Mouse (Mus musculus) lung, postnatal 0 days (tissue): Measurements from ENCODE around the gene Birc2. TPM values are rescaled to one million over a fixed set of nuclear protein-coding genes. Genes with fewer than 3 reads are reported as not detected.
A peak's percentile ranks its signal among the peaks of the same experiment; 100 is the strongest.

ENCODE experiments used
- ATAC-seq: fragments of 200-750 bp; cut with Nextera tagmentation; 2 replicates; pipeline ENCODE4 v1.8.0; 2017; ENCODE audit warnings: moderate library complexity
- DNase-seq: peaks from one replicate; pipeline ENCODE4 v3.0.0-alpha.2; 2016; ENCODE audit warnings: low spot score
- H3K27ac ChIP-seq: fragments of 300-500 bp; sonication (generic); 2 replicates; pipeline ENCODE4 v1.5.1; 2014; ENCODE audit warnings: antibody characterized with exemption, mild to moderate bottlenecking, low read length, mixed read lengths
- H3K27me3 ChIP-seq: fragments of 300-500 bp; sonication (generic); replicated peaks from 2 replicates; pipeline ENCODE4 v1.6.1; 2014; ENCODE audit warnings: low read length, mixed read lengths; ENCODE audit not compliant: insufficient read depth
- H3K36me3 ChIP-seq: fragments of 300-500 bp; sonication (generic); 2 replicates; pipeline ENCODE4 v1.6.1; 2014; ENCODE audit warnings: low read length, mixed read lengths; ENCODE audit not compliant: insufficient read depth
- H3K4me1 ChIP-seq: fragments of 300-500 bp; sonication (generic); 2 replicates; pipeline ENCODE4 v1.6.1; 2014; ENCODE audit warnings: antibody characterized with exemption, low read depth, low read length, mixed read lengths; ENCODE audit not compliant: insufficient read depth
- H3K4me2 ChIP-seq: fragments of 300-500 bp; sonication (generic); replicated peaks from 2 replicates; pipeline ENCODE4 v1.6.1; 2014; ENCODE audit warnings: low read depth, mild to moderate bottlenecking, low read length, moderate library complexity, mixed read lengths
- H3K4me3 ChIP-seq: fragments of 300-500 bp; sonication (generic); 2 replicates; pipeline ENCODE4 v1.5.1; 2014; ENCODE audit warnings: low read depth, low read length
- H3K9ac ChIP-seq: fragments of 300-500 bp; sonication (generic); replicated peaks from 2 replicates; pipeline ENCODE4 v1.6.1; 2014; ENCODE audit warnings: low read depth, mild to moderate bottlenecking
- H3K9me3 ChIP-seq: fragments of 300-500 bp; sonication (generic); 2 replicates; pipeline ENCODE4 v1.6.1; 2016; ENCODE audit warnings: low read length, mixed read lengths
- CTCF ChIP-seq: IDR thresholded peaks from 2 replicates; pipeline ENCODE4 v1.5.1; 2016; ENCODE audit warnings: antibody characterized with exemption, mild to moderate bottlenecking
- EP300 ChIP-seq: IDR thresholded peaks from 2 replicates; pipeline ENCODE4 v1.6.1; 2016; ENCODE audit warnings: antibody characterized with exemption, mild to moderate bottlenecking, control low read depth
- WGBS: fragments of 180-500 bp; shearing (Covaris S2); extraction: QIAGEN DNeasy Blood & Tissue Kit; methylation state at CpG from one replicate; pipeline ENCODE4 v1.1.7; 2014; 5-methylcytosine and 5-hydroxymethylcytosine counted together
- polyA plus RNA-seq: library from polyadenylated mRNA; unstranded; fragments of >200 nt; fragmentation: Nextera tagmentation; extraction: Ambion mirVana; gene quantifications from 2 replicates; pipeline ENCODE4 v1.2.1, GENCODE M21; 2015

The Birc2 gene
- polyA plus RNA-seq, 1 experiment from 2014 or later = 23.6 TPM

GRCm38 (mm10) chr9:7784615-7785012, 52.2 kb downstream of the Birc2 start:
- no peak overlapping the region for H3K4me2 ChIP-seq
- no peaks in the 10 kb centered on the region for H3K9me3 ChIP-seq
- ATAC-seq (no peak), DNase-seq (peak; percentile 11)
- 28% methylated on average over 1 of the region's 1 CpGs for WGBS
- H3K27ac ChIP-seq = no peak overlapping the region
- H3K27me3 ChIP-seq = no peaks in the 10 kb centered on the region
- no peak for TF ChIP-seq CTCF
- no peak for TF ChIP-seq EP300
- H3K36me3 ChIP-seq = no peaks in the 10 kb centered on the region
- H3K9ac ChIP-seq = no peak overlapping the region
- no peaks in the 10 kb centered on the region for H3K4me1 ChIP-seq
- no peak overlapping the region for H3K4me3 ChIP-seq

GRCm38 (mm10) chr9:7783823-7784614, 52.8 kb downstream of the Birc2 start:
- Histone ChIP-seq H3K4me2 (no peak overlapping the region), H3K27me3 (no peaks in the 10 kb centered on the region), H3K9ac (no peak overlapping the region), H3K4me3 (no peak overlapping the region), H3K36me3 (0 out of 2 replicates have a peak, but pooled peaks cover 2% of the 10 kb centered on the region), H3K4me1 (no peaks in the 10 kb centered on the region), H3K27ac (no peak overlapping the region), H3K9me3 (no peaks in the 10 kb centered on the region)
- no peak for TF ChIP-seq CTCF
- no peak for TF ChIP-seq EP300
- DNase-seq (no peak), ATAC-seq (no peak)
- WGBS = 87% methylated on average over 15 of the region's 15 CpGs

GRCm38 (mm10) chr9:7780250-7781150, 56.4 kb downstream of the Birc2 start:
- WGBS = 86% methylated on average over 8 of the region's 8 CpGs
- peak; percentile 33; the same call in 1 of the 2 replicates for ATAC-seq

GRCm38 (mm10) chr9:7779786-7780185, 57.1 kb downstream of the Birc2 start:
- no peaks in the 10 kb centered on the region for H3K9me3 ChIP-seq
- 88% methylated on average over 4 of the region's 4 CpGs for WGBS
- ATAC-seq (no peak), DNase-seq (no peak)
- no peak overlapping the region for H3K4me2 ChIP-seq
- no peak overlapping the region for H3K9ac ChIP-seq
- H3K4me3 ChIP-seq = no peak overlapping the region
- 0 out of 2 replicates have a peak, but pooled peaks cover 5% of the 10 kb centered on the region for H3K36me3 ChIP-seq
- no peak for TF ChIP-seq EP300
- no peak for TF ChIP-seq CTCF
- H3K27me3 ChIP-seq = no peaks in the 10 kb centered on the region
- H3K27ac ChIP-seq = no peak overlapping the region
- H3K4me1 ChIP-seq = no peaks in the 10 kb centered on the region

More at GRCm38 (mm10) chr9:7780250-7781150, 56.4 kb downstream of the Birc2 start:
- H3K4me3 ChIP-seq = no peak overlapping the region
- no peak overlapping the region for H3K4me2 ChIP-seq
- no peaks in the 10 kb centered on the region for H3K4me1 ChIP-seq
- H3K9ac ChIP-seq = no peak overlapping the region
- TF ChIP-seq CTCF (no peak), EP300 (no peak)
- H3K9me3 ChIP-seq = no peaks in the 10 kb centered on the region
- H3K27me3 ChIP-seq = no peaks in the 10 kb centered on the region
- 0 out of 2 replicates have a peak, but pooled peaks cover 5% of the 10 kb centered on the region for H3K36me3 ChIP-seq
- DNase-seq = no peak
- no peak overlapping the region for H3K27ac ChIP-seq

- Histone ChIP-seq H3K27me3 (no peaks in the 10 kb centered on the region), H3K4me2 (no peak overlapping the region), H3K4me3 (no peak overlapping the region), H3K9me3 (no peaks in the 10 kb centered on the region), H3K27ac (no peak overlapping the region), H3K9ac (no peak overlapping the region), H3K4me1 (no peaks in the 10 kb centered on the region), H3K36me3 (0 out of 2 replicates have a peak, but pooled peaks cover 5% of the 10 kb centered on the region)
- no peak for DNase-seq
- ATAC-seq = no peak
- TF ChIP-seq CTCF = no peak
- TF ChIP-seq EP300 = no peak
- 83% methylated on average over 7 of the region's 7 CpGs for WGBS
Observed at GRCm38 (mm10) chr9:7778771-7779170, 58.1 kb downstream of the Birc2 start.

- Histone ChIP-seq H3K4me3 (no peak overlapping the region), H3K27me3 (no peaks in the 10 kb centered on the region), H3K9ac (no peak overlapping the region), H3K4me2 (no peak overlapping the region), H3K36me3 (0 out of 2 replicates have a peak, but pooled peaks cover 5% of the 10 kb centered on the region), H3K9me3 (no peaks in the 10 kb centered on the region), H3K27ac (no peak overlapping the region), H3K4me1 (no peaks in the 10 kb centered on the region)
- DNase-seq (peak; percentile 7), ATAC-seq (no peak)
- WGBS = 69% methylated on average over 1 of the region's 1 CpGs
- no peak for TF ChIP-seq EP300
- TF ChIP-seq CTCF = no peak
Observed at GRCm38 (mm10) chr9:7777652-7778051, 59.2 kb downstream of the Birc2 start.
